Mouse (Mus musculus) myocyte (in vitro differentiated cells): Measurements from ENCODE around the gene Ccdc163.

Experiments
- CEBPB ChIP-seq: IDR thresholded peaks from 2 replicates; pipeline ENCODE4 v1.6.1; 2011; ENCODE audit warnings: mild to moderate bottlenecking, moderate library complexity; ENCODE audit not compliant: poor library complexity, insufficient read depth, severe bottlenecking
- E2F4 ChIP-seq: IDR thresholded peaks from one replicate; pipeline ENCODE4 v1.6.1; 2011; ENCODE audit warnings: mild to moderate bottlenecking, control low read depth, moderate library complexity; ENCODE audit not compliant: insufficient read depth
- MAX ChIP-seq: IDR thresholded peaks from one replicate; pipeline ENCODE4 v1.6.1; 2011; ENCODE audit warnings: low read depth, mild to moderate bottlenecking, control low read depth
- MYOD1 ChIP-seq, 3 experiments: IDR thresholded peaks; one replicate each; pipeline ENCODE4 v1.6.1; 2011; ENCODE audit warnings: control low read depth in 2 of 3, low read depth in 2 of 3, mild to moderate bottlenecking in 2 of 3, moderate library complexity in 1 of 3; ENCODE audit not compliant: insufficient read length in 2 of 3, control insufficient read depth in 1 of 3
- MYOG ChIP-seq, 3 experiments: IDR thresholded peaks; one replicate each; pipeline ENCODE4 v1.6.1; 2011; ENCODE audit warnings: control low read depth in 2 of 3, low read depth in 2 of 3, mild to moderate bottlenecking in 2 of 3; ENCODE audit not compliant: insufficient read length in 2 of 3, control insufficient read depth in 1 of 3, insufficient read depth in 1 of 3
- POLR2A ChIP-seq: IDR thresholded peaks from one replicate; pipeline ENCODE4 v1.6.1; 2011; ENCODE audit warnings: low read depth, mild to moderate bottlenecking, control low read depth, moderate library complexity; ENCODE audit not compliant: insufficient read length
- POLR2AphosphoS2 ChIP-seq: IDR thresholded peaks from one replicate; pipeline ENCODE4 v1.6.1; 2011; ENCODE audit warnings: low read depth, control low read depth; ENCODE audit not compliant: insufficient read length
- REST ChIP-seq: IDR thresholded peaks from one replicate; pipeline ENCODE4 v1.6.1; 2011; ENCODE audit warnings: mild to moderate bottlenecking, control low read depth, moderate library complexity; ENCODE audit not compliant: insufficient read depth, insufficient read length
- SRF ChIP-seq: IDR thresholded peaks from one replicate; pipeline ENCODE4 v1.6.1; 2011; ENCODE audit warnings: low read depth; ENCODE audit not compliant: control insufficient read depth, insufficient read length
- TCF12 ChIP-seq: IDR thresholded peaks from one replicate; pipeline ENCODE4 v1.6.1; 2011; ENCODE audit warnings: mild to moderate bottlenecking, control low read depth; ENCODE audit not compliant: poor library complexity, insufficient read depth, severe bottlenecking
- TCF3 ChIP-seq: IDR thresholded peaks from one replicate; pipeline ENCODE4 v1.6.1; 2011; ENCODE audit warnings: low read depth, control low read depth; ENCODE audit not compliant: insufficient read length
- USF1 ChIP-seq: IDR thresholded peaks from one replicate; pipeline ENCODE4 v1.6.1; 2011; ENCODE audit warnings: low read depth, mild to moderate bottlenecking, control low read depth, moderate library complexity

GRCm38 (mm10) chr4:116685402-116686061 lies 22.8 kb upstream of the Ccdc163 start, which contains the start of gene Prdx1:
- peak; percentile 96 for TF ChIP-seq POLR2A
- TF ChIP-seq USF1, result no peak
- TF ChIP-seq MYOG (IDR thresholded peaks at IDR 0.05; ENCODE audit: control insufficient read depth in 1 of 3, insufficient read depth in 1 of 3, insufficient read length in 2 of 3, low read depth in 2 of 3), result no peak
- TF ChIP-seq TCF3, result no peak
- no peak for TF ChIP-seq E2F4
- no peak for TF ChIP-seq MAX
- TF ChIP-seq TCF12, result no peak
- TF ChIP-seq CEBPB, result no peak
- TF ChIP-seq SRF, result peak; percentile 24
- TF ChIP-seq POLR2AphosphoS2, result peak; percentile 97
- no peak for TF ChIP-seq MYOD1 (IDR thresholded peaks at IDR 0.05; ENCODE audit: control insufficient read depth in 1 of 3, insufficient read length in 2 of 3, low read depth in 2 of 3)
- peak; percentile 26 for TF ChIP-seq REST
